Mouse (Mus musculus) brain, adult 2 months (tissue): ENCODE data around the gene Cks2.

Source experiments
- DNase-seq: peaks from one replicate; pipeline ENCODE4 v3.0.0; 2011; ENCODE audit warnings: low read depth, low spot score

The Cks2 gene

GRCm38 (mm10) chr13:51679332-51679731 lies 34.3 kb downstream of the Cks2 start:
- DNase-seq: no peak

GRCm38 (mm10) chr13:51681076-51681475 lies 36.0 kb downstream of the Cks2 start:
- no peak for DNase-seq

- DNase-seq: peak; percentile 56
These were observed 36.6 kb downstream of the Cks2 start for GRCm38 (mm10) chr13:51681634-51682033.

GRCm38 (mm10) chr13:51685290-51685966 lies 40.4 kb downstream of the Cks2 start:
- peak; percentile 31 for DNase-seq

GRCm38 (mm10) chr13:51686966-51687365 lies 41.9 kb downstream of the Cks2 start:
- no peak for DNase-seq

GRCm38 (mm10) chr13:51688688-51689087 lies 43.7 kb downstream of the Cks2 start:
- DNase-seq: no peak

GRCm38 (mm10) chr13:51696481-51696880 lies 51.4 kb downstream of the Cks2 start:
- DNase-seq: no peak

- DNase-seq: no peak
These were observed 52.4 kb downstream of the Cks2 start for GRCm38 (mm10) chr13:51697455-51697854.

- no peak for DNase-seq
These were observed 52.9 kb downstream of the Cks2 start for GRCm38 (mm10) chr13:51697897-51698296.

GRCm38 (mm10) chr13:51698318-51698717 lies 53.3 kb downstream of the Cks2 start:
- no peak for DNase-seq
